Mouse (Mus musculus) frontal cortex, postnatal 36 days (tissue): ENCODE results near the gene Commd1.
A peak's percentile ranks its signal among the peaks of the same experiment; 100 is the strongest.

Experiments used
- DNase-seq, 2 experiments: peaks; one replicate each; pipeline ENCODE4 v3.0.0; 2022; ENCODE audit warnings: low spot score in 2 of 2

Gene Commd1

DNA sequence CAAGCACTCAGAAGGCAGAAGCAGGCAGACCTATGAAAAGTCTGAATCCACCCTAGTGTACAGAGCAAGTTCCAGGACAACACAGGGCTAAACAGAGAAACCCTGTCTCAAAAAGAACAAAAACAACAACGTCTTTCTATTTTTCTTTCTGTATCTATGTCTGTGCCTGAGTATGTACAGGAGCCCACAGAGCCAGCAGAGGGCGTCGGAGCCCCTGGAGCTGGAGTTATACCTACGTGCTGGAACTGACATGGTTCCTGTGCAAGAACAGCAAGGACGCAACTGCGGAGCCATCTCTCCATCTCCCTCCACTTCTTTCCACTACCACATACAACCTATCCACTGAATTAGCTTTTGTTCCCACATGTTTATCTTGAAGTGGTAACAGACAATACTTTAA is 32.1 kb downstream of the Commd1 start:
- DNase-seq: no peak

DNA sequence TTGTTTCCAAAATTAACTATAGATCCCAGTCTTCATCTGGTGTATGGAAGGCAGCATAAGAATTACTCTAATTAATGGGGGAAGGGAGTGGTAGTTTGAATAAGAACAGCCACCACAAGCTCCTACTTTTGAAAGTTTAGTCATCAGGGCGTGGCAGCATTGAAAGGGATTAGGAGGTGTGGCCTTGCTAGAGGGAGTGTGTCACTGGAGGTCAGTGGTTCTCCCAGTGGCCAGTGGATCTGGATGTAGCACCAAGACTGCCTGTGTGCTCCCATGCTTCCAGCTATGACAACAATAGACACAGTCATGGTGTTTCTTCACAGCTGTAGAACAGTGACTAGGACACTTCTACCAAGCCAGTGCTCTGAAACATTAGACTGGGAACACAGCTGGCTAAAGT is 33.1 kb downstream of the Commd1 start:
- no peak for DNase-seq

- DNase-seq: no peak
These were observed 43.2 kb downstream of the Commd1 start for GRCm38 (mm10) chr11:22938983-22939382.

- no peak for DNase-seq
These were observed 44.4 kb downstream of the Commd1 start for GRCm38 (mm10) chr11:22937716-22938316.

- DNase-seq: peak; percentile 22 to 32
These were observed 45.6 kb downstream of the Commd1 start for GRCm38 (mm10) chr11:22936446-22937125.

DNA sequence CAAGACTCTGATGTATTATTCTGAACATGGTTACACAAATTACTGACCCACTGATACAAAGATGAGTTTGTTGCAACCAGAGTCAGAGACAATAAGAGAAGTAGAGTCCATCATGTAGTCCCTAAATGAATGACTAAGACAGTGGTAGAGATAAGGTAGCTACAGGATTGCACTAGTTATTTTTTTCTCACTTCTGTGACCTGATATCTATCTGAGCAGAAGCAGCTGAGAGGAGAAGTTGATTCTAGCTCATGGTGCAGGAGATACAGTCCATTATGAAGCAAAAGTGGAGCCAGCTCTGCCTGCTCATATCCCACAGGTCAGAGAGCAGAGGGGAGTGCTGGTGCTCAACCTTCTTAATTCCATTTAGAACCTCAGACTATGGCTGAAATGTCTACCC is 50.0 kb downstream of the Commd1 start:
- no peak for DNase-seq

- DNase-seq: no peak
These were observed 50.8 kb downstream of the Commd1 start for GRCm38 (mm10) chr11:22931320-22931905.

DNA sequence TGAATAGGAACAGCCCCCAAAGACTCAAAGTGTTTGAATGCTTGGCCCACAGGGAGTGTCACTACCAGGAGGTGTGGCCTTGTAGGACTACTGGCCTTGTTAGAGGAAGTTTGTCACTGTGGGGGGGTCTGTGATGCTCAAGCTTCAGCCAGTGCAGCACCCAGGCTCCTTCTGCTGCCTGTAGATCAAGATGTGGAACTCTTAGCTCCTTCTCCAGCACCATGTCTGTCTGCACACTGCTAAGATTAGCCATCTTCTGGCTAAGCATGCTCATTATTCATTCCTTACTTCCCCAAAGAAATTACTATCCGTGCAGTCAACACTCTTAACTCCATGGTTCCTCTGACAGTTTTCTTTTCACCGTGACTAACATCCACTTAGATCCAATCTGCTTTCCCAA is 52.1 kb downstream of the Commd1 start:
- DNase-seq: no peak

GRCm38 (mm10) chr11:22928586-22929169 is 53.5 kb downstream of the Commd1 start:
- no peak for DNase-seq

DNA sequence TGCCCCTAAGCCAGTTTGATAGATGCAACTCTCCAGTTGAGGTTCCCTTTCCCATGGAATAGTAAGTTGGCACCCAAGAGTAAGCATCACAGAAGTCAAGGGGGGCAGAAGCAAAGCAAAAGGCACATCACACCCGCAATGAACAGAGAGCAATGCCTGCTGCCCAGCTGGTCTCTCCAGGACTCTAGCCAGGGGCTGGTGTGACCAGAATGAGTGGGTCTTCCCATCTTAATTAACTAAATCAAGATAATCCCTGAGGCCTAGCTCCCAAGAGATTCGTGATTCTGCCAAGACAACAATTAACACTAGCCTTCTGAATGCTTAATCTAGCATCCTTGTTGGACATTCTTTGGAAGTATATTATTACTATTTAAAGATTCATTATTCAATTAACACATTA is 58.6 kb downstream of the Commd1 start:
- DNase-seq: no peak

DNA sequence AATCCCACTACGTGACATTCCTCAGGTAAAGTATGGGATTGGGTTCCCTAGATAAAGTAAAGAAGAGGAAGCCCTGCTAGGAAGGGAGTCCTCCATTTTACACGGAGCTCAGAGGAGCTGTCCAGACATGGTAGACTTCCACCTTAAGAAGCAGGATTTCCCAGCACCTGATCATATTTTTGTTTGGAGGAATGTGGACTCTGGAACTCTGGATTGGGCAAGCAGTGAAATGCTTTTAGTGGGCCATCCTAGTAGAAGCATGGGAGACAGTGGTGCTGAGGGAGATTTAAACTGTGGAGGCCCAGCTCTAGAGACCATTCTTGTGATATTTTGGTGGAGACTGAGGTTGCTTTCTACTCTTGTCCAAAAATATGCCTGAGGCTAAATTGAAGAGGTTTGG is 59.6 kb downstream of the Commd1 start:
- DNase-seq: no peak

DNA sequence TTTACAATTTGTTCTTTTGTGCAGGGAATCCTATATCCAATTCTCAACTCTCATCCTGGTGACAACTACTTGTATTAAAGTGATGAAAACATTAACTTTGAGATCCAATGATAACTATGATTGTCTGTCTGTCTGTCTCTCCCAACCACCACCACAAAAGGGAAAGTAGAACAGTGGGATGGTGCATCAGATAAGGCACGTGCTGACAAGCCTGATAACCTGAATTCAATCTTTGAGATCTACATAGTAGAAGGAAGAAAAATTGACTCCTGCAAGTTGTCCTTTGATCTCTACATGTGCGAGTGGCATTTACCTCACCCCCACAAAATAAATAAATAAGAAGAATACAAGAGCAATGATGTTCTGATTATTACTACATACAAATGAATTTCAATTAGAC is 62.8 kb downstream of the Commd1 start:
- no peak for DNase-seq

GRCm38 (mm10) chr11:22917786-22918185 is 64.4 kb downstream of the Commd1 start:
- DNase-seq: no peak

- DNase-seq: no peak
These were observed 68.4 kb downstream of the Commd1 start for GRCm38 (mm10) chr11:22913744-22914143.

DNA sequence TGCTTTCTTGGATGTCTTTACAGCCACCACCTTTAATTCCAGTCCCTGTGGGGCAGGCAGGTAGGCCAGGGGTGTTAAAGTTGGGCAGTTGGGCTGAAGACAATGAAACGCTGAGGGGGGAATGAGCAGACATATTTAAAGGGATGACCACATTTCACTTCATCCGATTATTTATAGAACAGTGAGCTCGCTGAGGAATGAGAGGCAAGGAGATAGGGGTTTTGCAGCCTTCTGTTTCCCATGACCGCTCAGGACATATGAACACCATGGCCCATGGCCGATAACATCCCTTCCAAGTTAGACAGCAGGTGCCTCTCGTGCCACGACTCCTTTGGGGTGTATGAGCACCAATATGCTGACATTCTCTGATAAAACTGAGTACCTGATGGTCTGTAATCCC is 70.4 kb downstream of the Commd1 start:
- DNase-seq: no peak

- DNase-seq: no peak
These were observed 75.7 kb downstream of the Commd1 start for GRCm38 (mm10) chr11:22906453-22906865.

DNA sequence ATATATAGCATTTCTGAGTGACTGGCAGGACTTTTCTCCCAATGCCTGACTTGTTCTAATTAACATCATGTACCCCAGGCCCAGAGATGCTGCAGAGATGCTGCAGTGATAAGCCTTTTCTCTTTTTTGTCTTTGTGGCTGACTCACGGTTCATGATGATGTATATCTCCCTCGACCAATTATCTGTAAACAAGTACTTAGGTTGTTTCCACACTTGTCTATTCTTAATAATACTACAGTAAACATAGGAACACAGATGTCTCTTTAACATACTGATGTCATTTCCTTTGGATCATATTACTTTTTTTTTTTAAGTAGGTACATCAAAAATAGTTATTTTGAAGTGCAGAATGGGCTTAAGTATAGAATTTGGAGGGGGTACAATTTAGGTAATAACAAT is 79.3 kb downstream of the Commd1 start:
- DNase-seq: no peak

GRCm38 (mm10) chr11:22900041-22900440 is 82.1 kb downstream of the Commd1 start:
- no peak for DNase-seq

DNA sequence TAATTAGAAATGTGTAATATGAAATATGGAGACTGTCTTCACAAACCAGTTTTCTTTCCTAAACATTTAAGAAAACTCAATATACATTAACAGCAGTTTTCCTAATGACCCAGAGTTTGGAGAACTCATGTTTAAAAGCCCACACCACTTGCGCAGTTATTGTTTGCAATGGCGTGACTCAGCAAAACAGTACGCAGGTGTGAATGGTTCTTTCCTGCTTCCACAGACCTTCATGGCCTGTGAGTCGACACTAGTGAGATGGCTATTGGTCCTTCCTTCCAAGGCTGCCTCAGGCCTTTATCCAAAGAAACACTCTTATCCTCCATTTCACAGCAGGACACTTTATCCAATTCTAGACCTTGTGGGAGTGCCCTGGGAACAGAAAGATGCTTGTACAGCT is 84.5 kb downstream of the Commd1 start:
- DNase-seq: no peak

DNA sequence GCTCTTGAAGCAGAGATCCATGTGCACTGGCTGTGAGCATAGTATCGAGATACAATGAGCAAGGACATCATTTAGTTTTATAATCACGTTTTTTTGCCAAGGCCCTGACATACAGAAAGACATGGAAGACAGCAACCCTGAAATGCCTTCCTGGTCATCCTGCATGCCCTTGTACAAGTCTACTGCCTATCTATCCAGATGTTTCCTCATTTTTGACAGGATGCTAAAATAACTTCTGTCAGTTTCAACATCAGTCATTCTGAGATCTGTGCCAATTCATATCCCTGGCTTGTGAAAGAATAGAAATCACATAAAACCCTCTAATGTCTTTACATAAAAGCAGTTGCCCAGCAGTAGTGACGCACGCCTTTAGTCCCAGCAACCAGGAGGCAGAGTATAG is 85.1 kb downstream of the Commd1 start:
- no peak for DNase-seq

- DNase-seq: no peak
These were observed 89.1 kb downstream of the Commd1 start for GRCm38 (mm10) chr11:22893075-22893474.

DNA sequence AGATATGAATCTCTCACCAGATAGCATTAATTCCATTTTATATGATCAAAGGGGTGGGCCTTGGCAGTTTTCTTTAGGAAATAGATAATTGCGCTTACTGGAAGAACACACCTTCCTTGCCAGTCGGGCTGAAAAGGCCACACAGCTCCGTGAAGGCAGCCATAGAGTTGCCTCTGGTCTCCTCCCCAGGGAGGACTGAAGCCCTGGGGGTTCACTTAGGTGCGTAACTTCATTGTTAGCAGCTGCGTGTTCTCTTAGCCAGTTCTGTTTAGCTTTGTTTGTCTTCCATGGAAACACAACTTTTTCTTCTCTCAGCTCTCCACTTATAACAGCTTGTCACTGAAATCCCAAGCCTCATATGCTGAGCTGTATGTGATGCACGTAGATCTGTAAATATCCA is 89.7 kb downstream of the Commd1 start:
- peak in 1 of 2 experiments; percentile 5 for DNase-seq

GRCm38 (mm10) chr11:22891876-22892275 is 90.3 kb downstream of the Commd1 start:
- DNase-seq: no peak
